Mouse (Mus musculus) ZHBTc4 (cell line): ENCODE results near the gene Cfap74.

Source experiments
- DNase-seq: peaks from one replicate; pipeline ENCODE4 v3.0.0-alpha.2; 2011; ENCODE audit warnings: low read depth, low spot score

The Cfap74 gene

DNA sequence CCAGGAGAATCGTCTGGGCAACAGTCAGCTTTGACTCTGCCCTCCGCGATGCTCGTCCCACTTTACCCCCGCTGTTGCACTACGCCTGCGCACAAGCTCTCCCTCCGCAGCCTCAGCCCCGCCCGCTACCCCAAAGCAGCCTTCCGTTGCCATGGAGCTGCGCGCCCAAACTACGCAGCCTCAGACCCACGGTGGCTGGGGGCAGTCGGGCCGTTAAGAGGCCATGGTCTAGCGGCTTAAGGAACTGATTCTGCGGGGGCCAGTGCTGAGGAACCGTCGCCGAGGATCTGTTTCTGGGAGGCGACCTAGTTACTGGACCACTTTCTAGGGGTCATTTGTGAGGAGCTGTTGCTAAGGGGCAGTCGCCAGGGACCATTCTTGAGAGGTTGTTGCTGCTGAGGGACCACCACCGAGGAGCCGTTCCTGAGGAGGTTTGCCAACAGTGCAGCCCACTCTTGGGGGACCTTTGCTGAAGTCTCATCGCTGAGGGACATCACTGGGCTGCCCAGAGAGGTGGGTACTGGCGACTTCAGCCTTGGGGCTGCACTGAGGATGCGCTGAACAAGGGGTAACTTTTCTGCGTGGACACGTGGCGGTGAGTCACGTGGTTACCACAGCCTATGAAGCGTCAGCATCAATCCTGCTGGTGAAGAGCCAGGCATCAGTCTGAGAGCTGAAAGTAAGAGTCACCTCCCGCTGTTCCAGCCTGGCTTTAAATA is at the start of gene Cfap74:
Gene Cfap74, plus strand, starts transcription at position 133 of the 719 bp plus-strand sequence.
- peak; percentile 93 for DNase-seq

- peak; percentile 64 for DNase-seq
Observed at GRCm38 (mm10) chr4:155359560-155360464, 49.2 kb upstream of the Cfap74 start.

DNA sequence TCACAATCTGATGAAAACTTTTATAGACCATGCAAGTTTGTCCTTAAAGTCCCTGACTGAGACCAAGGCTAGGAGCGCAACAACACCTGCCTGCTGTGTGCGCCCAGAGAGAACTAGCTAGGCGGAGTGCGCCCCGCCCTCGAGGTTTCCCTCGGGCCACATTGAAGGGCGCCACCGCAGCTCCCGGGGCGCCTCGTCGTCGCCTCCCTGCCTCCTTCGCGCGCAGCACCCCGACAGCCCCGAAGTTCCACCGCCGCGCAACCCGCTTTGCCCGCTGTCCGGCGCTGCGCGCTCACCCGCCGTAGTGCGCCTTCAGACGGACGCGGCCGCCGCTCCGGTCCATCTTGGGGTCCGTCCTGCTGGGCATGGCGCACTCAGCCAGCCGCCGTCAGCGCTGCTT is 48.1 kb upstream of the Cfap74 start:
- DNase-seq: peak; percentile 71

DNA sequence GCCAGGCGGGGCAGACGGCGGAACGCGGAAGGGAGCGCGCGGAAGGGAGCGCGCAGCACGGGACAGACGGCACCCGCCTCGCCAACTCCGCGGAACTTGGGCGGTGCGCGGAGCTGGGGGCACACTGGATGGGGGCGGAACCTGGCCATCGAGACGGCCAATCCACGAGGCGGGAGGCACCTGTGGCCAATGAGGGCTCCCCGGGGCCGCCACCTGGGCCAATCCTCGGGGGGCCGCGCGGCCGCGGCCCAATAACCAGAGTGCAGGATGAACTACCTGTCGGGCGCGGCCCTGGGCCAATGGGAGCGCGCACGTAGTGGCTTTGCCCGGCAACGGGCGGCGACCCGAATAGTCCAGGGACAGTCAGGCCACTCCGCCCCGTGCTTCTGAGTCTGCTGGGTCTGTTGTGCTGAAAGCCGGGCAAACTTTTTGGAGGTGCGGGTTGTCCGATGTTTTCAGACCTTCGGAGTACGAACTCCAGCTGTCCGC is 47.6 kb upstream of the Cfap74 start, which contains the start of gene Prkcz:
Gene Prkcz, minus strand, starts transcription at position 59 of the 489 bp plus-strand sequence.
- peak; percentile 98 for DNase-seq

DNA sequence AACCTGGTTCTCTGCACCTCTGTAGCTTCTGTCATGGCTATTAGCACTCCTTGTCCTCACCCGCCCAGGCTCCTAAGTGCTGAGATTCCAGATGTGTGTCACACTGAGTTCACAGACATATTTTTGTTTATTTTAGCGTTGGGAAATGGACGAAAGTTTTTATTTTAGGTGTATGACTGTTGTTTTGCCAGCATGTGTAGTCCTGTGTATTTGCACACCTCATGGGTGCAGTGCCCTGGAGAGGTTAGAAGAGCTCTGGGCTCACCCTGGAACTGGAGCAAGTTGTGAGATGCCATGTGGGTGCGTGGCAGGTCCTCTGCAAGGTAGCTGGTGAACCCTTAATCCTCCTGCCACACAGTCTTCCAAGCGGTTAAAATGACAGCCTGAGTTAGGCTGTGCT is 46.5 kb upstream of the Cfap74 start:
- DNase-seq: no peak

- DNase-seq: no peak
Observed at GRCm38 (mm10) chr4:155366784-155367183, 42.2 kb upstream of the Cfap74 start.

GRCm38 (mm10) chr4:155367739-155368138 is 41.3 kb upstream of the Cfap74 start:
- no peak for DNase-seq

DNA sequence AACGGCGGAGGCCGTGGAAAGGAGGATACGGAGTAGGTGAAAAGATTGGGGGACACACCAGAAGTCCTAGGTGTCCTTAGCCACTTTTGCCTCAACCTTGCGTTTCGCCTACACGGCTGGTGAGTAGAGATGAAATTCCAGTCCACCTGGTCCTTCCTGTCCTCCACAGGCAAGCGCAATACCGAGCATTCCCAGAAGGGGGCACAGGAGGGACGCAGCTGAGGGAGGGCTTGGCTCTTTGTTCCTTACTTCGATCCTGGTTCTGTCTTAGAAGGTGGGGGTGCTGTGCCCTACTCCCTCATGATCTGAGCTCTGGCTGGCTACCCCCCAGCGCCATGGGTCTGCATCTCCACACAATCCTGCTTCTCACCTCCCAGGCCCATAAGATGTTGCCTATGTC is 40.3 kb upstream of the Cfap74 start:
- DNase-seq: peak; percentile 84

DNA sequence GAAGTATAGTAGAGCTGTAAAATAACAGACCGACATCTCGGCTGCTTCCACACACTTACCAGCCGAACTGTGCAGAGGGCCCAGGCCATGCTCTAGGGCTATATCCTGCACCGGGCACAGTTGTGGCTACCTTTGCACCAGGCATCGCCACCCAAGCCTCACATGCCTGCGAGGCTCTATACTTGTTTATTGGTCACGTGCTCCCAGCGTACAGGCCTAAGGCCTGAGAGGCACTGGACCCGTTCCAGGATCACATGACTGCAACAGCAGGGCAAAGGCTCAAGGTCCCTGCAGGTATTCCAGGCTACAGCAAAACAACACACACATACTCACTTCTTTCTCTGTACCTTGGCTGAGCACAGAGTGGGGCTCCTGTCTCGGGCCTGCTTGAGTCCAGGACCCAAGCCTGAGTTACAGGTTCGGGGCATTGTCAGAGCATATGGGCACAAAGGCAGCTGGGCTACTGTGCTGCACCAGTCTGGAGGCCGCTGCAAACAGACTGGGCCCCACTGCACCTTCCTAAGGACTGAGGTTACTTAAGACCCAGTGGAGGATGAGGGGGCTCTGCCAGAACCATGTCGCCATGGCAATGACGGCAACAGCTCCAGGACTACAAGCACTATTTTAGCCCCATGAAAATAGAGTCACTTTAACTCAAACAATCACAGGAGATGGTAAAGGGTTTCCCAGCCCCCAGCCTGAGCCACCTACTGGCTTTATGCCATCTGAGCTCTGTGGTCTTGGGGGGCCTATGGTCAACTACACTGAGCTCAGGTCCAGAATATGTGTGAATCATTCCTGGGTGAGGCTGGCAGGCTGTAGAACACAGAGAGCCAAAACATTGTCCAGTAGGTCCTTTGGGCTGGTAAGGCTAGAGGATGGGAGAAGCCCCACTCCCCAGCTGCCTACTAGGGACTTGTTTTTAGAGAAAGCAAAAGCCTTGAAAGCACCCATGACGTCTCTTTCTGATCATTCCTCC is 38.0 kb upstream of the Cfap74 start:
- DNase-seq: no peak

- DNase-seq: no peak
Observed at GRCm38 (mm10) chr4:155371797-155372735, 36.9 kb upstream of the Cfap74 start.

DNA sequence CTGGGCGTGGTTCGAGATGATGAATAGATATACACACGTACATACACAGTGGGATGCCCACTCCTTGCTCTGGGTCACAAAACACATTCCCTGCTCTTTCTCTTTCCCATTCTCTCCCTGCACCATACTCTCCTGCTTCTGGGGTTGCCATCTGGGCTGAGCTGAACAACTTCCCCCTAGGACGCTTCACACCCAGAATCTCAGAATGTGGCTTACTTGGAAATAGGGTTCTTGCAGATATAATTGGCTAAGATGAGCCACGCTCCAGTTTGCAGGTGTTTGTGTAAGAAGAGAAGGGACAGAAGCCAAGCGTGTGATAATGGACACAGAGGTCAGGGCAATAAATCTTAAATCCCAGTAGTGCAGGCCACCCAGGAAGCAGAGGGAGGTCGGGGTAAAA is 27.0 kb upstream of the Cfap74 start:
- DNase-seq: no peak

- DNase-seq: no peak
Observed at GRCm38 (mm10) chr4:155382752-155383151, 26.2 kb upstream of the Cfap74 start.

DNA sequence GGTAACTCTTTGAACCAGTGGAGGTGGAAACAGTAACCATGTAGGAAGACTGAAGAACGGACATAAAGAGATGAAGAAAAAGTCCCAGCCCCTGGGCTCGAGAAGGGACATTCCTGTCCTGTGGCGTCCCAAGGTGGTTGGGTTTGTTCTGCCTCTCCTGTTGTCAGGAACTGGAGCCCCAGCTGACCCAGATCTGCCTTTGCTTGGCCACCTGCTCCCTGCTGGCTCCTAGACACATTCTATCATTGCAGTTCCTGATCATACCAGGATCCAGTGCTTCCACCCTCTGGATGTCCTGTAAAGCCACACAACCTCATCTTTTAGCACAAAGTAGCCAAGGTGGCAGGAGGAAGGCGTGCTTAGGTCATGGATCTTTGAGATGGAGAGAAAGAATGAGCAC is 25.7 kb upstream of the Cfap74 start:
- DNase-seq: no peak

DNA sequence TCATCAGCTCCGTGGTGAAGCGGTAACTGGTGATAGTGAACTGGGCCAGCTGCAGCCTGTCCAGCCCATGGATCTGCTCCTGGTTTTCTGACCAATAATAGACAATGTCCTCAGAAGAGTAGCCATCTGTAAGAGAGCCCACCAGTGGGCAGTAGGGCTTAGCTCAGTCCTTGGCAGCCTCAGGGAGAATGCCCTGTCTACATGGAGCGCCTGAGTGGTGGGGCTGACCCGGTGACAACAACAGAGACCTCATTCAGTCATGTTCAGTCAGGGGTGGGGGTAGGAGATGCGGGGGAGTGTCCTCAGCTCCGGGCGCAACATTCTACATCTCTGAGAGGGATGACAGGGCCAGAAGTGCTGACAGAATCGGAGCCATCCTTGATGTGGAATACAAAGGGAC is 21.8 kb upstream of the Cfap74 start:
- DNase-seq: no peak

DNA sequence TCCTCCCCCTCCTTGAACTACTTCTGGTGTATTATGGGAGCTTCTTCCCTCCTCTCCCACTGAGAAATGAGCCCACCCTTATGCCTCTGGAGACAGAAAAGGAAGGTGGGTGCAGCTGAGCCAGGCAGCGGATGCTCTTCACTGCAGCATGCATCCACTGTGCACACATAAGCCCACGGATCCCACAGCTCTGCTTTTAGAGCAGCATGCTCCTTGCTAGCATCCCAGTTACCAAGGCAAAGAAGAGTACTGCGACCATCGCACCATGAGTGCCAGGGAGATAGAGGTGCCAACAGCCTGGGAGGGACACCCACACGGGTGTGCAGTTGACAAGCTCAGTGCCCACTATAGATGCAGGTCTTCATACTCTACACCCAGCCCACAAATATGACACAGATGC is 13.5 kb upstream of the Cfap74 start:
- DNase-seq: no peak

GRCm38 (mm10) chr4:155396751-155397150 is 12.2 kb upstream of the Cfap74 start:
- DNase-seq: no peak

- DNase-seq: peak; percentile 55
Observed at GRCm38 (mm10) chr4:155397511-155398221, 11.3 kb upstream of the Cfap74 start, which contains the start of gene Gabrd. Gene Gabrd (minus strand): TSS chr4:155398112.

DNA sequence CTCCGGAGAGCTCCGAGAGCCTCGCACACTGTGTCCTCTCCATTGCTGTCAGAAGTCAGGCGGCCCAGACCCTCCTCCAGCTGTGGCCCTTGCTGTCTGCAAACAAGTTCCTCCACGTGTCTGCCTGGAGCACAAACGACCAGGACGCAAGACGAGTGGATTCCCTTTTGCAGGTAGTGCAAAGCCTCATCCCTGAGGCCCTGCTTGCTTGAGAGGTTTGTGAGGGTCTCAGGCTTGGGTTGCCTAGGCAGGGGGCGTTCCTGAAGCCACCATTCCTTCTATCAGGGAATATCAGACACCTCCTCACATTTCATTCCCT is 10.8 kb upstream of the Cfap74 start:
- DNase-seq: no peak

GRCm38 (mm10) chr4:155401121-155401520 is 7.9 kb upstream of the Cfap74 start:
- no peak for DNase-seq

GRCm38 (mm10) chr4:155402489-155402888 is 6.5 kb upstream of the Cfap74 start:
- DNase-seq: no peak
